Comparison of ENCODE assay signal across 8 mouse cellular contexts in the genomic region with DNA sequence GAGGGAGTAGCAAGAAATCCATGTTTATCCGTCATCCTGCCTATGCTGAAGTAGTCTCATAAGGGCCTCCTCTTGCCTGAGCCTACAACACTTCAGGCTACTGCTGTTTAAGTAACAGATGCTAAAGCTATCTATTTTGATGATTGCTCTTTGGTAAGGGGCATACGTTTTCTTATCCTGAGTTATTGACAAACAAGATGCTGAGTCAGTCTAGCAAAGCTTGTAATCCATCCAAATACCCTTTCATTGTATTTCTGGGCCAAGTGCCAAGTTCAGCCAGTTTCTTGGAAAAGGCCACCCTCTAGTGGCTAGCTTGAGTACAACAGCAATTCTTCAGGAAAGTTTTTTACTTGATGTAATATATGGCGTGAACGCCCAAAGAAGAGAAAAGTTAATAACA. TPM values are rescaled to one million over a fixed set of nuclear protein-coding genes. Genes with fewer than 3 reads are reported as not detected.
A peak's percentile ranks its signal among the peaks of the same experiment; 100 is the strongest.
DNase-seq lines count a peak whose midpoint lies in the region; ATAC-seq lines count a peak whose summit lies in the region.

No protein-coding gene starts in this region.

- DNase-seq in heart, adult 18-20 months: peak; percentile 62 to 87
- DNase-seq in adrenal gland, adult 2 months: peak; percentile 52
- DNase-seq in embryo, embryonic 11 days: peak; percentile 84
- DNase-seq in left cerebral cortex, adult 11 months (ENCODE audit: low spot score): peak; percentile 32
- peak; percentile 17 for DNase-seq in midbrain, embryonic 10.5 days (ENCODE audit: low spot score)
- DNase-seq in skeletal muscle tissue, adult 2 months (ENCODE audit: low read depth, low spot score): peak; percentile 52

- H3K27ac ChIP-seq in heart, embryonic 12.5 days (ENCODE audit: poor library complexity, severe bottlenecking): no peak overlapping the region
- H3K27ac ChIP-seq in hindbrain, embryonic 13.5 days: no peak overlapping the region
- no peak overlapping the region for H3K27ac ChIP-seq in midbrain, embryonic 10.5 days (replicated peaks)

- no peaks in the 10 kb centered on the region for H3K9me3 ChIP-seq in heart, embryonic 12.5 days (replicated peaks)
- H3K9me3 ChIP-seq in hindbrain, embryonic 13.5 days: no peaks in the 10 kb centered on the region
- no peaks in the 10 kb centered on the region for H3K9me3 ChIP-seq in midbrain, embryonic 10.5 days (replicated peaks)

- WGBS in heart, embryonic 12.5 days: 37% methylated on average over 4 of the region's 4 CpGs
- 38% methylated on average over 4 of the region's 4 CpGs for WGBS in hindbrain, embryonic 13.5 days
- 47% methylated on average over 4 of the region's 4 CpGs for WGBS in midbrain, embryonic 10.5 days

- no peak overlapping the region for H3K9ac ChIP-seq in heart, embryonic 12.5 days
- H3K9ac ChIP-seq in hindbrain, embryonic 13.5 days: no peak overlapping the region

- no peaks in the 10 kb centered on the region for H3K4me1 ChIP-seq in heart, embryonic 12.5 days (replicated peaks)
- no peaks in the 10 kb centered on the region for H3K4me1 ChIP-seq in hindbrain, embryonic 13.5 days (replicated peaks)
- H3K4me1 ChIP-seq in midbrain, embryonic 10.5 days: no peaks in the 10 kb centered on the region

- no peak overlapping the region for H3K4me3 ChIP-seq in heart, embryonic 12.5 days
- no peak overlapping the region for H3K4me3 ChIP-seq in hindbrain, embryonic 13.5 days
- H3K4me3 ChIP-seq in midbrain, embryonic 10.5 days: no peak overlapping the region

- no peaks in the 10 kb centered on the region for H3K36me3 ChIP-seq in heart, embryonic 12.5 days
- H3K36me3 ChIP-seq in hindbrain, embryonic 13.5 days: no peaks in the 10 kb centered on the region
- H3K36me3 ChIP-seq in midbrain, embryonic 10.5 days: no peaks in the 10 kb centered on the region

- no peak overlapping the region for H3K4me2 ChIP-seq in heart, embryonic 12.5 days
- H3K4me2 ChIP-seq in hindbrain, embryonic 13.5 days: no peak overlapping the region

- ATAC-seq in heart, embryonic 12.5 days (ENCODE audit: insufficient number of reproducible peaks, low FRiP score): no peak
- peak; percentile 63 for ATAC-seq in hindbrain, embryonic 13.5 days (ENCODE audit: low FRiP score)

- H3K27me3 ChIP-seq in heart, embryonic 12.5 days (replicated peaks): no peaks in the 10 kb centered on the region; the same call in 1 of the 2 replicates
- H3K27me3 ChIP-seq in hindbrain, embryonic 13.5 days: no peaks in the 10 kb centered on the region
- H3K27me3 ChIP-seq in midbrain, embryonic 10.5 days (ENCODE audit: low read depth, poor library complexity, severe bottlenecking): no peaks in the 10 kb centered on the region

RNA-seq across cellular contexts. Expression of a gene that starts 46.2 kb away (rescaled TPM):
- 10 to 100 TPM; 12.4 to 16.1 TPM for total RNA-seq in heart, adult 18-20 months (2021)
- polyA plus RNA-seq in heart, embryonic 12.5 days (2016; fragmentation: Nextera tagmentation; extraction: Ambion mirVana): 25.5 and 27.2 TPM in 2 replicates
- total RNA-seq in adrenal gland, adult 2 months (2021): 10 to 100 TPM; 15.0 to 15.6 TPM
- polyA plus RNA-seq in adrenal gland, adult 2 months (2012; rRNA removed): 17.9 and 26.2 TPM in 2 replicates
- 5.1 and 5.2 TPM in 2 replicates for polyA plus RNA-seq in hindbrain, embryonic 13.5 days (2015; fragmentation: Nextera tagmentation; extraction: Ambion mirVana)
- 3.6 and 4.7 TPM in 2 replicates for polyA plus RNA-seq in midbrain, embryonic 10.5 days (2016; fragmentation: Nextera tagmentation; extraction: Ambion mirVana)

Comparison
In these comparisons a context has a peak if more than half of its experiments do, and no peak if none do; other contexts are left out.
1. DNase-seq: peak in every context shown above with its lines; median percentile 84 in embryo, embryonic 11 days; 74 in heart, adult 18-20 months; 52 in adrenal gland, adult 2 months; 52 in skeletal muscle tissue, adult 2 months; 32 in left cerebral cortex, adult 11 months; 17 in midbrain, embryonic 10.5 days.